Mouse (Mus musculus) embryonic fibroblast, embryonic 13.5 days (primary cell): Measurements from ENCODE around the gene Klrb1c.

Source experiments
- CTCF ChIP-seq: IDR thresholded peaks from 2 replicates; pipeline ENCODE4 v1.5.1; 2011; ENCODE audit warnings: mild to moderate bottlenecking, control low read depth, low read length, moderate library complexity, borderline replicate concordance; ENCODE audit not compliant: insufficient read depth
- POLR2A ChIP-seq: IDR thresholded peaks from 2 replicates; pipeline ENCODE4 v1.6.1; 2011; ENCODE audit warnings: low read depth, mild to moderate bottlenecking, control low read depth, low read length, moderate library complexity

- TF ChIP-seq CTCF (no peak), POLR2A (no peak)
Observed at GRCm38 (mm10) chr6:128733908-128734679, 54.9 kb downstream of the Klrb1c start.
